Mouse (Mus musculus) stomach, postnatal 0 days (tissue): ENCODE data around the gene Senp3.

Experiments used
- CTCF ChIP-seq: IDR thresholded peaks from 2 replicates; pipeline ENCODE4 v1.5.1; 2016; ENCODE audit warnings: antibody characterized with exemption, low read depth, mild to moderate bottlenecking, moderate library complexity
- EP300 ChIP-seq: optimal IDR thresholded peaks from 2 replicates; pipeline ENCODE3; 2016; ENCODE audit warnings: antibody characterized with exemption

GRCm38 (mm10) chr11:69716953-69717352 lies 35.1 kb upstream of the Senp3 start:
- TF ChIP-seq CTCF (no peak), EP300 (no peak)
